Mouse (Mus musculus) stomach, embryonic 15.5 days (tissue): ENCODE data around the gene Ube2e3. TPM values are rescaled to one million over a fixed set of nuclear protein-coding genes. Genes with fewer than 3 reads are reported as not detected.
A peak's percentile ranks its signal among the peaks of the same experiment; 100 is the strongest.

Experiments
- ATAC-seq: fragments of 200-750 bp; cut with Nextera tagmentation; 2 replicates; pipeline ENCODE4 v1.8.0; 2017; ENCODE audit warnings: low read depth, moderate number of reproducible peaks, moderate TSS enrichment; ENCODE audit not compliant: insufficient read depth, low FRiP score
- H3K27ac ChIP-seq: fragments of 300-500 bp; sonication (generic); 2 replicates; pipeline ENCODE4 v1.5.1; 2015; ENCODE audit warnings: mild to moderate bottlenecking, inconsistent platforms
- H3K27me3 ChIP-seq: fragments of 300-500 bp; sonication (generic); replicated peaks from 2 replicates; pipeline ENCODE4 v1.6.1; 2015; ENCODE audit warnings: inconsistent platforms
- H3K36me3 ChIP-seq: fragments of 300-500 bp; sonication (generic); 2 replicates; pipeline ENCODE4 v1.6.1; 2015; ENCODE audit warnings: inconsistent platforms
- H3K4me1 ChIP-seq: fragments of 300-500 bp; sonication (generic); 2 replicates; pipeline ENCODE4 v1.6.1; 2015; ENCODE audit warnings: inconsistent platforms
- H3K4me2 ChIP-seq: fragments of 300-500 bp; sonication (generic); 2 replicates; pipeline ENCODE4 v1.6.1; 2015; ENCODE audit warnings: mild to moderate bottlenecking, inconsistent platforms
- H3K4me3 ChIP-seq: fragments of 300-500 bp; sonication (generic); replicated peaks from 2 replicates; pipeline ENCODE4 v1.5.1; 2015; ENCODE audit warnings: inconsistent platforms
- H3K9ac ChIP-seq: fragments of 300-500 bp; sonication (generic); 2 replicates; pipeline ENCODE4 v1.6.1; 2015; ENCODE audit warnings: inconsistent platforms
- H3K9me3 ChIP-seq: fragments of 300-500 bp; sonication (generic); 2 replicates; pipeline ENCODE4 v1.6.1; 2016; ENCODE audit warnings: inconsistent platforms
- WGBS: fragments of 180-500 bp; shearing (Covaris S2); methylation state at CpG from one replicate; pipeline ENCODE4 v1.1.7; 2015; 5-methylcytosine and 5-hydroxymethylcytosine counted together
- polyA plus RNA-seq: library from polyadenylated mRNA; unstranded; fragments of >200 nt; fragmentation: Nextera tagmentation; extraction: Ambion mirVana; gene quantifications from 2 replicates; pipeline ENCODE4 v1.2.1, GENCODE M21; 2015

Ube2e3 gene
- polyA plus RNA-seq, 1 experiment from 2014 or later, result 121 TPM

DNA sequence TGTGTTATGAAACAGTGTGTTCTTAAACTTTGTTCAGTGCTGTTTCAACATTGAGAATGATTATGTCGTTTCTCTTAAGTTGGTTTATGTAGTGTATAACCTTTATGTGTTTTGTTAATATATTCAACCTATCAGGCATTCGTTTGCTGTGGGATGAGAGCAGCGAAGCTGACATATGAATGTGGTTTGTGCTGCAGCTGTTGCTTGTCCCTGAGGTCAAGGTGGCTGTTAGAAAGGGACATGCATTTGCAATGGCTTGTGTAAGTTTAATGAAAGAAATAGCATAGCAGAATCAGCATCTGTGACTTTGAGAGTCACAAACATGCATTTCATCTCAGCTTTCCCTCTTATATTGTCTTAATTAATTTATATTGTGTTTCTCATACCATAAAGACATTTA, 20.3 kb downstream of the Ube2e3 start:
- 20% methylated on average over 3 of the region's 3 CpGs for WGBS

DNA sequence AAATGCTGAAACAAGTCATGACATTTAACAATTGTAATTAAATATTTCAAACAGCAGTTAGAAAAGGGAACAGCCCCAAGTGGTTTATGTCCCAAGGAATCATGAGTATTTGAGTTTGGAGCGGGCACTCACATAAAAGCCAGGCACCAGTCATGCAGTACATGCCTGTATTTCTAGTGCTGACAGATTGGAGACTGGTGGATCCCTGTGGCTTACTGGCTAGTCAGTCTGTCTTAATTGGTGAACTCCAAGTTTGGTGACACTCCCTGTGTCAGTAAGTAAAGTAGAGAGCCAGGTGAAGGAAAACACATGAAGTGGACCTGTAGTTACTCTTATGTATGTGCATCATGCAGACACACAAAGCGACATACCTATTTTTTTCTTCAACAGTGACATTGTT, 27.3 kb downstream of the Ube2e3 start:
- Histone ChIP-seq H3K27me3 (no peaks in the 10 kb centered on the region), H3K4me1 (0 out of 2 replicates have a peak, but pooled peaks cover 4% of the 10 kb centered on the region), H3K4me2 (no peak overlapping the region), H3K9me3 (no peaks in the 10 kb centered on the region), H3K4me3 (no peak overlapping the region), H3K9ac (no peak overlapping the region), H3K27ac (no peak overlapping the region), H3K36me3 (no peaks in the 10 kb centered on the region)
- no peak for ATAC-seq
- 88% methylated on average over 2 of the region's 2 CpGs for WGBS

More for the DNA sequence above, 20.3 kb downstream of the Ube2e3 start:
- Histone ChIP-seq H3K4me1 (0 out of 2 replicates have a peak, but pooled peaks cover 4% of the 10 kb centered on the region), H3K36me3 (no peaks in the 10 kb centered on the region), H3K27ac (no peak overlapping the region), H3K27me3 (no peaks in the 10 kb centered on the region), H3K4me2 (no peak overlapping the region), H3K9me3 (no peaks in the 10 kb centered on the region), H3K9ac (no peak overlapping the region), H3K4me3 (no peak overlapping the region)
- ATAC-seq, result no peak

DNA sequence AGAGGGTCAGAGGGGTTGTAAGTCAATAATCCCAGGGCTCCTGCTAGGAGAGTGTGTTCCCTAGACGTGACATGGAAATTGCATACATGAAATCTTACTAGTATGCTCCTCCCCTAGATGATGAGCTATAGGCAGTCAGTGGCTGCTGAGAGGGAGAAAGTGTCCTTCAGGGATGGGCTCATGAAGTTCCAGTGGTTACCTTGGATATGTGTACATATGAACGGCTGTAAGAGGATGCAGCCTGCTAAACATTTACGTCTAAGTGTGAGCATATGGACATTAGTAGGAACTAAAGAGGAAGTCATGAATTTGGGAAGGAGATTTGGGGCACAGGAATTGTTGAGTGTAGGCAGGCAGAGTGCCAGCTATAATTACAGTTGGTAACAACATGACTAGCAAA, 38.0 kb downstream of the Ube2e3 start:
- Histone ChIP-seq H3K27ac (no peak overlapping the region), H3K4me3 (no peak overlapping the region), H3K4me1 (peaks cover 4% of the 10 kb centered on the region; the same call in 1 of the 2 replicates), H3K9me3 (no peaks in the 10 kb centered on the region), H3K9ac (no peak overlapping the region), H3K4me2 (no peak overlapping the region), H3K27me3 (no peaks in the 10 kb centered on the region), H3K36me3 (no peaks in the 10 kb centered on the region)
- ATAC-seq, result no peak
- 35% methylated on average over 3 of the region's 3 CpGs for WGBS

DNA sequence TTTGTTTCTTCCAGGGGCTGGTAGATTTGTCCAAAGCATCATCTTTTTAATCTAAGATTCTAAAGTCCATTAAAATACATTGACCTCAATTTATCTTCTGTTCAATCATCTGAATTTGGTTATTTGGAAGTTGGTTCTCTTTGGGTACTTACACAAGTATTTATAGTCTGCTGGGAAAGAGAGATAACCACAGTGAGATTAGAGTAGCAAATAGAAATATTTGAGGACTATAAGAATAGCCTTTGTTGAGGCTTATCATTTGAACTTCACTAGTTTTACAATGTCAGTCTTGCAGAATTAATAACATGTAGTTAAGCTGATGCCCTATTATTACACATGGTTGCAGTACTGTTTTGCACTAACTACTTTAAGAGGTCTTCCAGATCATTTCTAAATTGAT, 43.6 kb downstream of the Ube2e3 start:
- H3K9me3 ChIP-seq, result no peaks in the 10 kb centered on the region
- ATAC-seq, result no peak
- H3K27ac ChIP-seq, result no peak overlapping the region
- no peak overlapping the region for H3K9ac ChIP-seq
- no peak overlapping the region for H3K4me2 ChIP-seq
- H3K4me1 ChIP-seq, result no peaks in the 10 kb centered on the region
- no peak overlapping the region for H3K4me3 ChIP-seq
- no peaks in the 10 kb centered on the region for H3K27me3 ChIP-seq
- H3K36me3 ChIP-seq, result no peaks in the 10 kb centered on the region

DNA sequence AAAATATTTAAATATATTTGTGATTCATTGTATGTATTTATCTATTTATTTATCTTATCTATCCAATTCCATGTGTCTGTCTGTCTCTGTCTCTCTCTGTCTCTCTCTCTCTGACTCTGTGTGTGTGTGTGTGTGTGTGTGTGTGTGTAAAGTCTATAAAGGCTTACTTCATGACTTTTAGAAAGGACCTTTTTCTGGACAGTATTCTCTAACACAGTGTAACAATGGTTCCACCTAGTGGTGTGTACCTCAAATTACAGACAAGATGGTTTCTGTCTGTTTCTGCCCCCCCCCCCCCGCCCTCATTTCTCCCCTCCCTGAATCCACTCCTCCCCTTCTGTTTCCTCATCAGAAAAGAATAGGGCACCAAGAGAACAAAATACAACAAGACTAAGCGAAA, 46.9 kb downstream of the Ube2e3 start:
- WGBS, result 77% methylated on average over 2 of the region's 2 CpGs
- ATAC-seq, result no peak

DNA sequence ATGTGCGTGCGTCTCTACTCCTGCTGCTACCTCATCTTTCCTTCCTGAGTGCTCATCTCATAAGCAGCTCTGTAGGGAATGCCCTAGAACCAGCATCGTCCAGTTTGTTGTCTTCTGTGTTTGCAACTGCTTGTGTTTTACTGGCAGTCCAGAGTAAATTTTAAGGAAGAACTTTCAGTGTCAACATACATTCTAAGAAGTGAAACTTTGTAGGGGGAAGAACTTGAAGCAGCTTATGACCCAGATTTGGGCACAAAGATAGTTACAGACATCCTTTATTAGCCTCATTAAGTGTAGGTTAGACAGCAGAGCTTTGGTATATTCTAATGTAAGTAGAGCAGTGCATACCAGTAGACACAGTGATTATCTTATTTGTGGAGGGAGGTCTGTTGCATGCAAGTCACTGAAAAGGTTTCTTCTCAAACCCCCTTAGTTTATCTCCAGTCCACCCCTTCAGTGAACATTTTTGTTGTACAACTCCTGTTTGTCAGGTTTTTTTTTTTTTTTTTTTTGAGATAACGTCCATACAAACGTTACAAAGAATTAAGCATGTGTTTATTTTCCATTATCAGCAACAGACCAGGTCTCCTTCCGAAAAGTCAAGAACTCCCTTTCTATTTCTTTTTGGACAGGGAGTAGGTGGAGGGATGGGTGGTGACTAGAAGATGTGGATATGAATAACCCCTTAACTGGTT, 55.2 kb downstream of the Ube2e3 start:
- no peaks in the 10 kb centered on the region for H3K27me3 ChIP-seq
- no peak overlapping the region for H3K9ac ChIP-seq
- no peak for ATAC-seq
- H3K4me1 ChIP-seq, result no peaks in the 10 kb centered on the region
- no peaks in the 10 kb centered on the region for H3K9me3 ChIP-seq
- H3K27ac ChIP-seq, result no peak overlapping the region
- H3K36me3 ChIP-seq, result 0 out of 2 replicates have a peak, but pooled peaks cover 3% of the 10 kb centered on the region
- no peak overlapping the region for H3K4me2 ChIP-seq
- WGBS, result 72% methylated on average over 6 of the region's 6 CpGs
- no peak overlapping the region for H3K4me3 ChIP-seq

More for the DNA sequence above, 46.9 kb downstream of the Ube2e3 start:
- H3K9me3 ChIP-seq, result no peaks in the 10 kb centered on the region
- H3K9ac ChIP-seq, result no peak overlapping the region
- H3K36me3 ChIP-seq, result 0 out of 2 replicates have a peak, but pooled peaks cover 1% of the 10 kb centered on the region
- H3K4me2 ChIP-seq, result no peak overlapping the region
- no peaks in the 10 kb centered on the region for H3K27me3 ChIP-seq
- H3K27ac ChIP-seq, result no peak overlapping the region
- no peak overlapping the region for H3K4me3 ChIP-seq
- no peaks in the 10 kb centered on the region for H3K4me1 ChIP-seq

DNA sequence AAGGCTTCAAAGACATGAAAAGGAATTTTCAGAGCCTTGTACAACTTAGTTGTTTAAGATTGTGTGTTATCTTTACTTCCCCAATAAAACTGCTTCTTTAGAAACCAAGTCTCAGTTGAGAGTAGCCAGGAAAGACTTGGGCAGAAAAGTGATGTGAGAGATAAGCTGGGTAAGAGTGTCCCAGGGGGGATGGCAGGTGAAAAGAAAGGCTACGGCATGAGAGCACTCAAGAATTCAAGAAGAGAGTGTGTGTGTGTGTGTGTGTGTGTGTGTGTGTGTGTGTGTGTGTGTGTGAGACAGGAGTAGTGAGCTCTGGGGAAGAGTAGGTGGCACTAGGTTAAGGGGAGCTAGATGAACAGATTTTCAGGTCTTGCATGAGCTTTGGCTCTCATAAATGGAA, 57.9 kb downstream of the Ube2e3 start:
- H3K9me3 ChIP-seq, result no peaks in the 10 kb centered on the region
- no peak overlapping the region for H3K9ac ChIP-seq
- H3K4me1 ChIP-seq, result no peaks in the 10 kb centered on the region
- ATAC-seq, result no peak
- WGBS, result 64% methylated on average over 1 of the region's 1 CpGs
- H3K4me2 ChIP-seq, result no peak overlapping the region
- no peak overlapping the region for H3K27ac ChIP-seq
- H3K4me3 ChIP-seq, result no peak overlapping the region
- H3K27me3 ChIP-seq, result no peaks in the 10 kb centered on the region
- no peaks in the 10 kb centered on the region for H3K36me3 ChIP-seq

DNA sequence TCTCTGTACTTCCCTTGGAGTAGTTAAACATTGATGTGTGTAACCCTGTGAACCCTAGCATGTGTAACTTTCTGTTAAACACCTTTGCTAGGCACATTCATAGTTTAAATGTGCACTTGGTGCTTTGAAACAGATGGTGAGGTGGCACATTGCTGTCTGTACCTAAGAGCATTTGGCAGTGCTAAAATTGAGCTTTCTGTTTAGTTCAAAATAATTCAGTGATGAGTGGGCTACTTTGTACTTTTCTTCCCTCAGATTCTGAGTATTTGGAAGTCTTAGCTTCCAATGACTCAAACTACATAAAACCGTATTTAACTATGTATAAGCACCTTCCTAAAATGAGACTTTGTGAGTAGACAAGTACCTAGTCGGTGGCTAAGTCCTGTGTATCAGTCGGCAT, 59.7 kb downstream of the Ube2e3 start:
- 36% methylated on average over 3 of the region's 3 CpGs for WGBS

DNA sequence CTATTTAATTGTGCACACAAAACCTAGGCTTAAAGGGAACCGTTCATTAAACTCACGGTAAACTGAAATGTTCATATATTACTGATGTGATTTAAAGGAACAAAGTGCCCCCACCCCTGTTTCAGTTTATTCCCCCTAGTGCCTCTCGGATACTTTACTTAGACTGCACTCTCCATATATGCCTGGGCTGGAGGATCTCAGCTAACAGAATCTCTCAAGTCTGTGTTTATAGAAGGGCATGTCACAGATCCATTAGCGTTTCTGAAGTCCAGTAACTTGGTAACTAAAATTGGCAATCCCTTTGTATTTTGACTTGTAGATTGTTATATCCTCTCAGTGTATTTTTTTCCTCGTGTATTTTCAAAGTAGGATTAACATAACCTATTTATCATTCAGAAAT, 60.2 kb downstream of the Ube2e3 start:
- 34% methylated on average over 5 of the region's 5 CpGs for WGBS
- H3K4me3 ChIP-seq, result no peak overlapping the region

More for the DNA sequence above, 59.7 kb downstream of the Ube2e3 start:
- H3K4me1 ChIP-seq, result no peaks in the 10 kb centered on the region
- ATAC-seq, result peak; percentile 18; the same call in 1 of the 2 replicates
- H3K9ac ChIP-seq, result no peak overlapping the region
- H3K4me3 ChIP-seq, result no peak overlapping the region
- H3K27me3 ChIP-seq, result no peaks in the 10 kb centered on the region
- H3K36me3 ChIP-seq, result no peaks in the 10 kb centered on the region
- H3K4me2 ChIP-seq, result no peak overlapping the region
- no peak overlapping the region; the same call in 1 of the 2 replicates for H3K27ac ChIP-seq
- H3K9me3 ChIP-seq, result no peaks in the 10 kb centered on the region

DNA sequence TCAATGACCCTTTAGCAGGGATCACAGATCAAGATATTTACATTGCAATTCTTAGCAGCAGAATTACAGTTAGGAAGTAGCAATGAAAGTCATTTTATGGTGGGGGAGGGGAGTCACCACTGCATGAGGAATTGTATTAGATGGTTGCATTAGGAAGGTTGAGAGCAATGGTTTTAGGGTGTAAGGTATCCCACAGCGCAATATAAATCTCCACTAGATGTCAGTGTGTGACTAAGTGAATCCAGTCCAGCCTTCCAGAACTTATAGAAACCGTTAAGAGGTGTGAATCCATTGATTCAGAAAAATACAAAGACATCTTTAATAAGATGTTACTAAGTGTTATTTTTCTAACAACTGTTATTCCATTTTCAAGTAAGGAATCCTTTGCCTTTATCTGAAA, 63.4 kb downstream of the Ube2e3 start:
- Histone ChIP-seq H3K9ac (no peak overlapping the region), H3K4me1 (no peaks in the 10 kb centered on the region), H3K27me3 (no peaks in the 10 kb centered on the region), H3K27ac (no peak overlapping the region), H3K36me3 (no peaks in the 10 kb centered on the region), H3K4me2 (no peak overlapping the region), H3K4me3 (no peak overlapping the region), H3K9me3 (no peaks in the 10 kb centered on the region)
- ATAC-seq, result no peak
- 29% methylated on average over 2 of the region's 2 CpGs for WGBS

More for the DNA sequence above, 60.2 kb downstream of the Ube2e3 start:
- ATAC-seq, result no peak
- no peaks in the 10 kb centered on the region for H3K4me1 ChIP-seq
- no peak overlapping the region; the same call in 1 of the 2 replicates for H3K27ac ChIP-seq
- no peaks in the 10 kb centered on the region for H3K27me3 ChIP-seq
- H3K36me3 ChIP-seq, result no peaks in the 10 kb centered on the region
- no peak overlapping the region for H3K9ac ChIP-seq
- no peaks in the 10 kb centered on the region for H3K9me3 ChIP-seq
- H3K4me2 ChIP-seq, result no peak overlapping the region

DNA sequence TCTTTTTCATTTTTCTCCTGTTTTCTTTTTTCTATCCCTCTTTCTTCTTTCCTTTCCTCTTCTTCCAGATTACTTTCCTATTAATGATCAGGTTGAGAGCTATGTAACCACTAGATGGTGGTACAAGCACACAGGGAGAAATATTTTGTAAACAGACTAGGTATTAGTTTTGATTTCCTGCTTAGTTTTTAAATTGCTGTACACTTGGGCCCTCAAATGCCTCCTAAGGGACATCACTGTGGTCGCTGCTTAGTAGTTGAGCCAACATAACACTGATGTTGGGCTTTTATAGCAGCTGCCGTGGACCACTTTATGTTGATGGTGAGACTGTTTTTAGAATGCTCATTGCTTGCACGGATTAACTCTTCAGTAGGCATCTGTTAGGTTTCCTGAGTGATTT, 91.5 kb downstream of the Ube2e3 start:
- H3K4me2 ChIP-seq, result 0 out of 2 replicates have a peak overlapping the region, but pooled peaks have one; percentile 0
- no peak for ATAC-seq
- 30% methylated on average over 3 of the region's 3 CpGs for WGBS
- no peak overlapping the region for H3K4me3 ChIP-seq
- H3K27me3 ChIP-seq, result no peaks in the 10 kb centered on the region
- no peaks in the 10 kb centered on the region for H3K9me3 ChIP-seq
- H3K4me1 ChIP-seq, result no peaks in the 10 kb centered on the region
- no peaks in the 10 kb centered on the region for H3K36me3 ChIP-seq
- H3K27ac ChIP-seq, result no peak overlapping the region
- H3K9ac ChIP-seq, result no peak overlapping the region

DNA sequence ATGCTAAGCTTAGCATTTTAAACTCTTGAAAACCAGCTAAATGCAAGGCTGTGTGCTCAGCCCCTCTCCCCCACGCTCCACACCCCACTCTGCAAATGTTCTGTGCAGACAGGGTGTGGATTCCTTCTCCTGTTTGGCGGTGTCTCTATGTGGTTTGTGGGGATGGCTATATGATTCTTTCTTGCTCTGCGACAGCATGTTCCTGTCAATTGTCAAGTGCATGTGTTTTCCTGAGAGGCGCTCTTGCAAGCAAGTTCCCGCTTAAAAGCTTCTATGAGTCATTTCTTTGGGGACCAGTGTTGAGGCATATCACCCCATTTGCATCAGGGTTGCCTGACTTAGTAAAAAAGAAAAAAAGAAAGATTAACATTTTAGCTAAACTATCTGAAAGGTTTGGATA, 92.4 kb downstream of the Ube2e3 start:
- no peaks in the 10 kb centered on the region for H3K9me3 ChIP-seq
- WGBS, result 41% methylated on average over 5 of the region's 5 CpGs
- no peak overlapping the region for H3K4me2 ChIP-seq
- no peaks in the 10 kb centered on the region for H3K36me3 ChIP-seq
- H3K4me3 ChIP-seq, result no peak overlapping the region
- H3K27ac ChIP-seq, result no peak overlapping the region
- H3K27me3 ChIP-seq, result no peaks in the 10 kb centered on the region
- H3K4me1 ChIP-seq, result no peaks in the 10 kb centered on the region
- ATAC-seq, result no peak
- H3K9ac ChIP-seq, result no peak overlapping the region
